8 mouse cellular contexts compared by ENCODE assay signal in genomic region chr11:99539721-99540120, GRCm38 (mm10). TPM values are rescaled to one million over a fixed set of nuclear protein-coding genes. Genes with fewer than 3 reads are reported as not detected.
DNase-seq lines count a peak whose midpoint lies in the region; TF ChIP-seq lines count a peak whose summit lies in the region.

No protein-coding gene starts in this region.

- intact Hi-C loops in heart, postnatal 25 days (cut with DNase I), result no loop called here
- intact Hi-C loops in left cerebral cortex, adult 2 months (cut with DNase I), result no loop called here

- no peak for TF ChIP-seq CTCF in left cerebral cortex, adult 2 months (IDR thresholded peaks at IDR 0.05)

- H3K4me3 ChIP-seq in left cerebral cortex, adult 2 months, result no peak overlapping the region

- DNase-seq in heart, postnatal 4 days, result peak; percentile 47
- no peak for DNase-seq in heart, postnatal 25 days (ENCODE audit: low spot score)
- peak; percentile 29 for DNase-seq in adrenal gland, postnatal 14 days
- DNase-seq in fibroblast of lung, adult 2 months (ENCODE audit: low read depth), result peak; percentile 16
- DNase-seq in left cerebral cortex, adult 2 months (ENCODE audit: extremely low spot score in 1 of 2, low spot score in 2 of 2), result peak; percentile 17 to 28
- peak; percentile 7 for DNase-seq in right cerebral cortex, postnatal 25 days
- no peak for DNase-seq in embryo, embryonic 10.5 days (ENCODE audit: low spot score)
- no peak for DNase-seq in MN1 (ENCODE audit: low spot score)

- H3K27ac ChIP-seq in left cerebral cortex, adult 2 months, result no peak overlapping the region

RNA-seq across cellular contexts. Expression of gene Krt40, which starts 3.2 kb away (rescaled TPM):
- not detected for total RNA-seq in heart, postnatal 4 days (2021)
- not detected for total RNA-seq in heart, postnatal 25 days (2021)
- total RNA-seq in adrenal gland, postnatal 14 days (2021), result not detected in 2 replicates
- total RNA-seq in left cerebral cortex, adult 2 months (2021), result not detected

RNA-seq across cellular contexts. Expression of gene Krtap3-3, which starts 10.9 kb away (rescaled TPM):
- total RNA-seq in heart, postnatal 4 days (2021), result not detected
- total RNA-seq in heart, postnatal 25 days (2021), result not detected
- total RNA-seq in adrenal gland, postnatal 14 days (2021), result not detected in 2 replicates
- total RNA-seq in left cerebral cortex, adult 2 months (2021), result not detected

RNA-seq across cellular contexts. Expression of gene Krtap3-2, which starts 16.9 kb away (rescaled TPM):
- total RNA-seq in heart, postnatal 4 days (2021), result not detected
- not detected for total RNA-seq in heart, postnatal 25 days (2021)
- not detected in 2 replicates for total RNA-seq in adrenal gland, postnatal 14 days (2021)
- not detected for total RNA-seq in left cerebral cortex, adult 2 months (2021)

RNA-seq across cellular contexts. Expression of gene Krt39, which starts 18.6 kb away (rescaled TPM):
- not detected for total RNA-seq in heart, postnatal 4 days (2021)
- total RNA-seq in heart, postnatal 25 days (2021), result not detected
- total RNA-seq in adrenal gland, postnatal 14 days (2021), result not detected in 2 replicates
- total RNA-seq in left cerebral cortex, adult 2 months (2021), result not detected

RNA-seq across cellular contexts. Expression of gene Gm11939, which starts 19.5 kb away (rescaled TPM):
- total RNA-seq in heart, postnatal 4 days (2021), result not detected
- total RNA-seq in heart, postnatal 25 days (2021), result not detected
- total RNA-seq in adrenal gland, postnatal 14 days (2021), result not detected in 2 replicates
- total RNA-seq in left cerebral cortex, adult 2 months (2021), result not detected

Comparison
In these comparisons a context has a peak if more than half of its experiments do, and no peak if none do; other contexts are left out.
1. DNase-seq: peak in heart, postnatal 4 days (single experiment), adrenal gland, postnatal 14 days (single experiment), fibroblast of lung, adult 2 months (single experiment), left cerebral cortex, adult 2 months (2 of 2) and right cerebral cortex, postnatal 25 days (single experiment); none in heart, postnatal 25 days (single experiment), embryo, embryonic 10.5 days (single experiment) and MN1 (single experiment).